Mouse (Mus musculus): ENCODE data around the gene Igsf9.

DNA sequence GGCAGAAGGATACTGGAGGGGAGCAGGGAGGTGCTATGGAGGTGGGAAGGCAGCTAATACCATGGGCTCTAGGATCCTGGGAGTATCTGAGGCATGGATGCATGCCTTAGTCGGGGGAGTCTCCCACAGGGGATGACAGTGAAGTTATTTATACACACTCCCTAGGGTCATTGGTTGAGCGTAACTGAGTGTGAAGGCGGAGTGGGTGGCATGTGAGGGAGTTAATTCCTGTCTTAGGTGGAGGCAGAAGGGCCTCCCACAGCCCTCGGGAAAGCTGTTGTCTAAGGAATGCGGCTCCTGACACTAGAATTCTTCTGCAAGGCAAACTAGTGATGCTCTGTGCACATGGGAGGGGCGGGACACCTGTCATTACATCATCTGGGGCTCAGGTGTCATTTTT lies 44.8 kb upstream of the Igsf9 start:
- TF ChIP-seq CTCF (IDR thresholded peaks at IDR 0.05; ENCODE audit: low read depth), result no peak
- no peak for TF ChIP-seq EP300 (optimal IDR thresholded peaks at IDR 0.05)
